Mouse (Mus musculus) frontal cortex, postnatal 10 days (tissue): ENCODE results near the gene Ndrg2.
"Not testable (repeated sequence)": the region's sequence is repeated elsewhere in the genome, so short reads cannot be mapped to it uniquely, and the experiment has no call there.

Experiments
- DNase-seq, 2 experiments: peaks; one replicate each; pipeline ENCODE4 v3.0.0; 2022; ENCODE audit warnings: low spot score in 2 of 2, mixed read lengths in 1 of 2

Gene Ndrg2

GRCm38 (mm10) chr14:51913960-51914762 is at the start of gene Ndrg2:
Ndrg2 (minus strand) TSS chr14:51914158.
- DNase-seq, result peak; percentile 76 to 83

GRCm38 (mm10) chr14:51960316-51960715 is 46.4 kb upstream of the Ndrg2 start:
- DNase-seq, result no peak

GRCm38 (mm10) chr14:51943336-51943735 is 29.4 kb upstream of the Ndrg2 start:
- no peak for DNase-seq

GRCm38 (mm10) chr14:51942236-51942635 is 28.3 kb upstream of the Ndrg2 start:
- DNase-seq, result no peak

GRCm38 (mm10) chr14:51941577-51941976 is 27.6 kb upstream of the Ndrg2 start:
- DNase-seq, result no peak

GRCm38 (mm10) chr14:51940944-51941560 is 27.1 kb upstream of the Ndrg2 start:
- no peak for DNase-seq

- DNase-seq, result no peak
Observed at GRCm38 (mm10) chr14:51939005-51939404, 25.0 kb upstream of the Ndrg2 start.

GRCm38 (mm10) chr14:51932092-51933020 is 18.4 kb upstream of the Ndrg2 start:
- no peak for DNase-seq

GRCm38 (mm10) chr14:51930824-51931223 is 16.9 kb upstream of the Ndrg2 start:
- DNase-seq, result peak; percentile 28 to 65

- DNase-seq, result no peak
Observed at GRCm38 (mm10) chr14:51929968-51930367, 16.0 kb upstream of the Ndrg2 start.

- DNase-seq, result peak; percentile 46 to 55
Observed at GRCm38 (mm10) chr14:51929309-51929943, 15.5 kb upstream of the Ndrg2 start.

GRCm38 (mm10) chr14:51926930-51927329 is 13.0 kb upstream of the Ndrg2 start:
- not testable (repeated sequence) for DNase-seq

- no peak for DNase-seq
Observed at GRCm38 (mm10) chr14:51923492-51923891, 9.5 kb upstream of the Ndrg2 start.

- DNase-seq, result no peak
Observed at GRCm38 (mm10) chr14:51922910-51923309, 9.0 kb upstream of the Ndrg2 start.

GRCm38 (mm10) chr14:51922571-51922865 is 8.6 kb upstream of the Ndrg2 start, which contains the start of gene Rnase13:
Rnase13 (minus strand) TSS chr14:51922773.
- DNase-seq, result no peak

GRCm38 (mm10) chr14:51921759-51922570 is 8.0 kb upstream of the Ndrg2 start:
- peak; percentile 64 to 70 for DNase-seq

- no peak for DNase-seq
Observed at GRCm38 (mm10) chr14:51918966-51919365, 5.0 kb upstream of the Ndrg2 start.

- no peak for DNase-seq
Observed at GRCm38 (mm10) chr14:51918125-51918524, 4.2 kb upstream of the Ndrg2 start, which contains the start of gene Tppp2. Tppp2 (plus strand) TSS chr14:51918425.

- DNase-seq, result no peak
Observed at GRCm38 (mm10) chr14:51916539-51916938, 2.6 kb upstream of the Ndrg2 start.

- DNase-seq, result no peak
Observed at GRCm38 (mm10) chr14:51915030-51915429, 1.1 kb upstream of the Ndrg2 start.
